Mouse (Mus musculus): ENCODE data around the gene Selenof. TPM values are rescaled to one million over a fixed set of nuclear protein-coding genes. Genes with fewer than 3 reads are reported as not detected.

Selenof gene
- polyA plus RNA-seq, 1 experiment from 2014 or later, result 526 TPM

DNA sequence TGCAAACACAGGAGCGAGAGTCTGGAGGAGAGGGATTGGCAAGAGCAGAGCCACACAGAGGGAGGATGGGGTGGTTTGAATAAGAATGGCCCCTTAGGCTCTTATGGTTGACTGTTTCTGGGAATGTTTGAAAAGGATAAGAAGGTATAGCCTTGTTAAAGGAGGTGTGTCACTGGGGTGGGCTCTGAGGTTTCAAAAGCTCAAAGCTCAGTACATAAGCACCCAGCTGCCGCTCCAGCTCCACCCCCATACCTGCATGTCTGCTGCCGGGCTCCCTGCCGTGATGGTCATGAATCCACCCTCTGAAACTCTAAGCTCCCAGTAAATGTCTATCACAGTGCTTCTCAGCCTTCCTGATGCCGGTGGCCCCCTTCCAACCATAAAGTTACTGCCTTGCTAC lies 40.7 kb downstream of the Selenof start:
- no peaks in the 10 kb centered on the region for H3K36me3 ChIP-seq

DNA sequence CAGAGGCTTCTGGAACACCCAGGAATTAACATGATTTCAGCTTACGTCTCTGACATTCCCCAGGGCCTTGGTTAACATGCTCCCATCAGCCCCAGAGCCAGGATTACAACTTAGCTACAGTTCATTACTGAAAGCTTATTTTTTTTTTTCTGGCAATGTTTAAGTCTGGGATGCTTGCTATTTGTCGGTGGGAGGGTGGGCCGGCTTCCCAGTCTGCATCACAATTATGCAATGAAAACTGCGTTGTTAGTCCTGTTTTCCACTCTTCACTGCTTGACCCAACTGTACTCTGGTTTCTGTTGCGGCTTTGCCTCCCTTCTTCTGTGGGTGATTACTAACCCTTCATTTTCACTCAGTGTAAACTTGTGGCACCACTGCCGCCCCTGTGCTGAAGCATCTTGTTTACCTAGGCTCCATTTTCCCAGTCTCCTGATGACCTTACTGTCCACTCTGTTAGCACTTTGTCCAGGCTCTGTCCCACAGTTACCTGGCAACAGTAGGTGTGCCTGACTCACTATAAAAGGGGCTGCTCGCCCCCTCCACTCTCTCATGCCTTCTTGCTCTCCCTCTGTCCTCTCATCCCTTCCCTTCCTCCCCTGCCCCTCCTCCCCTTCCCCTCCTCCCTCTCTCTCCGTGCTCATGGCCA lies 41.6 kb downstream of the Selenof start:
- Histone ChIP-seq H3K4me3 (no peak overlapping the region), H3K27me3 (ENCODE audit: low read depth, poor library complexity, severe bottlenecking) (no peaks in the 10 kb centered on the region), H3K9me3 (replicated peaks) (0 out of 2 replicates have a peak, but pooled peaks cover 3% of the 10 kb centered on the region), H3K4me1 (peaks cover 28% of the 10 kb centered on the region), H3K36me3 (no peaks in the 10 kb centered on the region), H3K27ac (replicated peaks) (no peak overlapping the region; the same call in 1 of the 2 replicates)
- DNase-seq (ENCODE audit: low spot score), result no peak
- 65% methylated on average over 8 of the region's 8 CpGs for WGBS

More for the DNA sequence above, 40.7 kb downstream of the Selenof start:
- H3K9me3 ChIP-seq (replicated peaks), result 0 out of 2 replicates have a peak, but pooled peaks cover 3% of the 10 kb centered on the region
- 44% methylated on average over 5 of the region's 5 CpGs for WGBS
- H3K4me3 ChIP-seq, result no peak overlapping the region
- peaks cover 22% of the 10 kb centered on the region for H3K4me1 ChIP-seq
- no peak for DNase-seq (ENCODE audit: low spot score)
- H3K27ac ChIP-seq (replicated peaks), result no peak overlapping the region
- H3K27me3 ChIP-seq (ENCODE audit: low read depth, poor library complexity, severe bottlenecking), result no peaks in the 10 kb centered on the region

DNA sequence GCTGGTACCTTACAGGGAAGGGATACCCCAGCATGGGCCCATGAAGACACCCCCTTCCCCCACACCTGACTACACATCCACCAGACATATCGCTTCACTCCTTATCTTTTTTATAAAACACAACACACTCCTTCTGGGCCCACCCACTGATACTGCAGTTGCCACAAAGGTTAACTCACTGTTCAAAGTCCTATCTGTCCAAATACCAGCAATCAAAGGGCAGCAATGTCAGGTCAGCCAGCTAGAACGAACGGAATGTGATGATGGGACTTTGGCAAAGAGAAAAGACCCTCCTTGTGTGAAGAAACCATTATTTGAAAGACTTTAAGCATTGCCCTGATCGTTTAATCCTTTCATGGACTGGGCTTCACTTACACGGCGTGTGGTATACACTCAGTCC lies 42.3 kb downstream of the Selenof start:
- WGBS, result 81% methylated on average over 6 of the region's 6 CpGs

DNA sequence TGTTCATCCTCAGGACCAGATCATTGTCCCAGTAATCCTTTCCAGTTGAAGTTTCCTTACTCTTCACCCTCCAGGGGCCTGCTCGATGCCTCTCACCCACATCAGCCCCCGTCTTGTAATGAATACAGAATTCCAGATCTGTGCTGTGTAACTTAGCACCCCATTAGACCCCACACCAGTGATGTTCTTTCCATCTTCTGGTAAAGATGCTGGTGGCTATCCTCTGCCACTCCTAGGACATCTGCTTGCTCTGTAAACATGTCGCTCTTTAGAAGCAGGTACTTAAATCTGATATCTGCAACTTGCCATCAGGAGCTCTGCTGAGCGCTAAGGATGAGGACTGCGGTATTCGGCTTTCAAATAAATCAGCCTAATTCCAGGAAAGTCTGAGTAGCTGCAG lies 44.2 kb downstream of the Selenof start:
- no peaks in the 10 kb centered on the region for H3K36me3 ChIP-seq
- no peak for DNase-seq (ENCODE audit: low spot score)
- H3K27ac ChIP-seq (replicated peaks), result no peak overlapping the region
- H3K4me3 ChIP-seq, result no peak overlapping the region
- WGBS, result 88% methylated on average over 6 of the region's 6 CpGs
- H3K4me1 ChIP-seq, result peaks cover 33% of the 10 kb centered on the region
- 0 out of 2 replicates have a peak, but pooled peaks cover 3% of the 10 kb centered on the region for H3K9me3 ChIP-seq (replicated peaks)
- no peaks in the 10 kb centered on the region for H3K27me3 ChIP-seq (ENCODE audit: low read depth, poor library complexity, severe bottlenecking)

More for the DNA sequence above, 42.3 kb downstream of the Selenof start:
- Histone ChIP-seq H3K27me3 (ENCODE audit: low read depth, poor library complexity, severe bottlenecking) (no peaks in the 10 kb centered on the region), H3K4me1 (peaks cover 33% of the 10 kb centered on the region), H3K36me3 (no peaks in the 10 kb centered on the region), H3K27ac (replicated peaks) (no peak overlapping the region; the same call in 1 of the 2 replicates), H3K9me3 (replicated peaks) (0 out of 2 replicates have a peak, but pooled peaks cover 3% of the 10 kb centered on the region), H3K4me3 (no peak overlapping the region)
- no peak for DNase-seq (ENCODE audit: low spot score)

DNA sequence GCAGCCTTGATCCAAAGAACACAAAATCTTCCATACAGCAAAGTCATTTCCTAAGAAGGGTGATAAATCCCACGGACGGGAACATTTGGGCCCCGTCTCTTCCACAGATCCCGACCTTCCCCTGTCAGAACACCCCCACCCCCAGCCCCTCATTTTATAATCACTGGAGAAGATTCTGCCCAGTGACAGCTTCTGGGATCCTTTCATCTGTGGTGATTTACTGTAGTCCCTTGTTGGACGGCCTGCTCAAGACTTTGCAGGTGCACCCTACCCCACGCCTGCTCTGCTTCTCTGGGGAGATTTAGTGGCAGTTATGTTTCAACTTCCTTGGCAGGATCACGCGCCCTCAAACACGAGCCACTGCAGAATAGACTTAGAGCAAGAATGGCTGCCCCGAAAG lies 44.6 kb downstream of the Selenof start:
- H3K36me3 ChIP-seq, result no peaks in the 10 kb centered on the region
- no peak overlapping the region for H3K4me3 ChIP-seq
- DNase-seq (ENCODE audit: low spot score), result no peak
- WGBS, result 92% methylated on average over 10 of the region's 10 CpGs
- H3K27me3 ChIP-seq (ENCODE audit: low read depth, poor library complexity, severe bottlenecking), result no peaks in the 10 kb centered on the region
- no peak overlapping the region for H3K27ac ChIP-seq (replicated peaks)
- H3K9me3 ChIP-seq (replicated peaks), result 0 out of 2 replicates have a peak, but pooled peaks cover 3% of the 10 kb centered on the region
- peaks cover 33% of the 10 kb centered on the region for H3K4me1 ChIP-seq

DNA sequence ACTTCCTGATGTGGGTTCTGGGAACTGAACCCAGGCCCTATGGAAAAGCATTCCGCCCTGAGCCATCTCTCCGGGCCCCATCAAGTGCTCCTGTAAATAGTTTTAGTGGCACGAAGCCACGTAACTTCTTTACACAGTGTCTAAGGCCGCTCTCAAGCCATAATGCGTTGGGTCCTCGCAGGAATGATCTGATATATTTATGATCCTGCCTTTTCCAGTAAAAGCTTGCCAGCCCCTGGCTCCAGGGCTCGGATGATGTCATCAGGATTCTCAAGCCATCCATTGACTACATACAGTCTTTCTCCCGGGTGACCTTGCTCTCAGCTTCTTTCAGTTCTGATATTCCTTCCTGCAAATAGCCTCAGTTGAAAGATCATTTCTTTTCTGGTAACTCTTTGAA lies 45.4 kb downstream of the Selenof start:
- peaks cover 32% of the 10 kb centered on the region for H3K4me1 ChIP-seq
- no peaks in the 10 kb centered on the region for H3K27me3 ChIP-seq (ENCODE audit: low read depth, poor library complexity, severe bottlenecking)
- DNase-seq (ENCODE audit: low spot score), result no peak
- no peak overlapping the region for H3K27ac ChIP-seq (replicated peaks)
- WGBS, result 94% methylated on average over 9 of the region's 9 CpGs
- no peaks in the 10 kb centered on the region for H3K36me3 ChIP-seq
- no peak overlapping the region for H3K4me3 ChIP-seq
- H3K9me3 ChIP-seq (replicated peaks), result 0 out of 2 replicates have a peak, but pooled peaks cover 3% of the 10 kb centered on the region

DNA sequence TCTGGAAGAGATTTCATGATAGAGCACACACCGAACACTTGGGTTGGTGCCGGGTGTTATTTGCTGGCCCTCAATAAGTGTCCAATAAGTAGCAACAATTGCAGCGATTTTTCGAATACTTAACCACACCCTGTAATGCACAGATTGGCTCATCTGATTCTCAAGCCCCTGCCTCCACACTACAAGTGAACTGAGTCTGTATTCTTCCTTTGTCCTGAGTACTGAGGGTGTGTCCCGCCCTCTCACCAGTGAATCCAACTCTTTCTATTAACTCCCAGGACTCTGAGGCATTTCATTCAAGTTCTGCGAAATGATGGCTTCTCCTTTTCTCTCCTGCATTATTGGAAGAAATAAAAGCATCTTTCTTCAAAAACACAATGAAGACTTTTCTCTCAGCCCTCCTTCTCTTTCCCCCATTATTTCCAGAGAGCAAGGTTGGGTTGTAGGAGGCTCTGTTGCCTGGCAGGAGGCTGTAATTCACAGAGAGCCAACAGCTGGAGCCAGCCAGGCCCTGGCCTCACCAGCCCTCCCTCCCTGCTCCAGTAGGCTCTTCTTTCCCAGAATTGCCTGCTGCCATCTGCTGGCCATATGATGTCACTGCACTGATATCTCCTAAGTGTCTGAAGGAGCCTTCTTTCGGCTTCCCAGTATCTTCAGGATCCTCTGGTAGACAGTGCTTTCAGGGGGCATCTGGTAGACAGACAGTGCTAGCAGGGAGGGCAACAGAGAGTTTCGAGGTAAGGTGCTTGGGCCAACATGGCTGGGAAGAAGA lies 46.7 kb downstream of the Selenof start:
- DNase-seq (ENCODE audit: low spot score), result peak; percentile 83
- no peaks in the 10 kb centered on the region for H3K27me3 ChIP-seq (ENCODE audit: low read depth, poor library complexity, severe bottlenecking)
- H3K4me1 ChIP-seq, result peaks cover 18% of the 10 kb centered on the region
- H3K4me3 ChIP-seq, result no peak overlapping the region
- 0 out of 2 replicates have a peak, but pooled peaks cover 3% of the 10 kb centered on the region for H3K9me3 ChIP-seq (replicated peaks)
- peak overlapping the region; percentile 52 for H3K27ac ChIP-seq (replicated peaks)
- 71% methylated on average over 8 of the region's 8 CpGs for WGBS
- H3K36me3 ChIP-seq, result no peaks in the 10 kb centered on the region

DNA sequence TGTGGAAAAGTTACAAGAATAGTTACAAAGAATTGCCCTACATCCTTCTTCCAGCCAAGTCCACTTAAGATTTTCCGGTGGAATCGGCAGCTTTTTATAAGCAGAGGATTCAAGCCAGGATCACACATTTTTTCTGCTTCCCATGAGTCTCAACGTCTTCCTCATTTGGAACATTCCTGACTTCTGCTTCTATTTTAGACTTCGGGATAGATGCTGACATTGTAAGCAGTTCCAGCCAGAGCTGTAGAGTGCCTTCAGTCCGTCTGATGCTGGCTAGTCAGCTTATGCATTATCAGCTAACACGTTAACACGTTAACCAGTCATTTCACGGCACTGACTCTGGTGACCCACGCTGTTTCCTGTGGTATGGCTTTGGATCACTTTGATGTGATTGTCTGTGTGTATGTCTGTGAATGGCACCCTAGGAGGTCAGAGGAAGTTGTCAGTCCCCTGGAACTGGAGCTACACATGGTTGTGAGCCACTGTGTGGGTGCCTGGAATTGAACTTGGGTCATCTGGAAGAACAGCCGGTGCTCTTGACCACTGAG lies 47.6 kb downstream of the Selenof start:
- Histone ChIP-seq H3K27ac (replicated peaks) (no peak overlapping the region), H3K36me3 (no peaks in the 10 kb centered on the region), H3K4me3 (no peak overlapping the region), H3K27me3 (ENCODE audit: low read depth, poor library complexity, severe bottlenecking) (no peaks in the 10 kb centered on the region), H3K4me1 (peaks cover 11% of the 10 kb centered on the region), H3K9me3 (replicated peaks) (0 out of 2 replicates have a peak, but pooled peaks cover 6% of the 10 kb centered on the region)
- no peak for DNase-seq (ENCODE audit: low spot score)
- WGBS, result 94% methylated on average over 10 of the region's 10 CpGs

DNA sequence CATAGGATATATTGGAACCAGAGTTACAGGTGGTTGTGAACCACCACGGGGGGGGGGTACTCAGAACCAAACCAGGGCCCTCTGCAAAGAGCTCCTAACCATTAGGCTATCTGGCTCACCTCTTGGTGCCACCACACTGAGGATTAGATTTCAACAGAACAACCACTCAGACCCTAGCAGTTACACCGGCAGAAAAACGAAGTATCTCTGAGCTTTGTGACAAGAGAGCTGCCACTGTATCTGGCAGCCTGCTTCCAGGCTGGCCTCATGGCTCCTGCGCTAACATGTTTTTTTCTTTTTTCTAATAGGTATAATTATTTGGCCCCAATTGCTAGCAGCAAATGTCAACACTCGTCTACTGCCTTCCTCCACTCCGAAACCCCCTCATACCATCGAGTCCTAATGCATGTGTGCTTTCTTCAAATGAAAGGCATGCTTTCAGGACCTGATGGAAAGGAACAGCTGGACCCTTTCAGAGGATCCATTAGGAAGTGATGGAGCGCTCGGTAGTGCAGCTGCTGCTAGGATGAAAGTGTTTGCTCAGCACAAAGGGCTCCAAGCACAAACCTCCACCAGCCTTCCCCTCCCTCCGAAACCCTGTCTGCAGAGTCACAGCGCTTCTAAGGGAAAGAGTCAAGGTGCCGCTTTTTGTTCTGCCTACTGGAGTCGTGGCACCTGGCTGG lies 53.0 kb downstream of the Selenof start:
- H3K9me3 ChIP-seq (replicated peaks), result 0 out of 2 replicates have a peak, but pooled peaks cover 6% of the 10 kb centered on the region
- no peaks in the 10 kb centered on the region for H3K4me1 ChIP-seq
- H3K27ac ChIP-seq (replicated peaks), result 0 out of 2 replicates have a peak overlapping the region, but pooled peaks have one; percentile 15
- 86% methylated on average over 13 of the region's 13 CpGs for WGBS
- no peaks in the 10 kb centered on the region for H3K36me3 ChIP-seq
- no peak for DNase-seq (ENCODE audit: low spot score)
- no peak overlapping the region for H3K4me3 ChIP-seq
- no peaks in the 10 kb centered on the region for H3K27me3 ChIP-seq (ENCODE audit: low read depth, poor library complexity, severe bottlenecking)

DNA sequence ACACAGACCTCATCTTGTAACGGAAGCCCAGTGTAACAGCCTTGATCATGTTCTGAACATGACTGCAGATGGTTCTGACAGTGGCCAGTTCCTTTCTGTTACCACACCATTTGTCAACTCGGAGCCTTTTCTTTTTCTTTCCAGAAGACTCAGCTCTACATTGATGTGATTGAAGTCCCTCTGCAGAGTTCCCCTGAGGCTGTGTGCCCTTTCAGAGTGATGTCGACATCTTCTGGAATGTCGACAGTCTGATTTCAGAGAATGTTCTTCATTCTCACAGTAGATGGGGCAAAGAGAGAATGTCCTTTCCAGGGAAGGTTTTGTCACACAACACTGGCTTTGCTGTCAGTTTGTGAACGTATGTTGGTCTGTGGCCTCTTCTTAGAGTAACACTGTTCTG lies 55.6 kb downstream of the Selenof start:
- Histone ChIP-seq H3K27me3 (ENCODE audit: low read depth, poor library complexity, severe bottlenecking) (no peaks in the 10 kb centered on the region), H3K4me1 (no peaks in the 10 kb centered on the region), H3K9me3 (replicated peaks) (0 out of 2 replicates have a peak, but pooled peaks cover 4% of the 10 kb centered on the region), H3K4me3 (no peak overlapping the region), H3K36me3 (no peaks in the 10 kb centered on the region), H3K27ac (replicated peaks) (no peak overlapping the region)
- 90% methylated on average over 5 of the region's 5 CpGs for WGBS
- no peak for DNase-seq (ENCODE audit: low spot score)

DNA sequence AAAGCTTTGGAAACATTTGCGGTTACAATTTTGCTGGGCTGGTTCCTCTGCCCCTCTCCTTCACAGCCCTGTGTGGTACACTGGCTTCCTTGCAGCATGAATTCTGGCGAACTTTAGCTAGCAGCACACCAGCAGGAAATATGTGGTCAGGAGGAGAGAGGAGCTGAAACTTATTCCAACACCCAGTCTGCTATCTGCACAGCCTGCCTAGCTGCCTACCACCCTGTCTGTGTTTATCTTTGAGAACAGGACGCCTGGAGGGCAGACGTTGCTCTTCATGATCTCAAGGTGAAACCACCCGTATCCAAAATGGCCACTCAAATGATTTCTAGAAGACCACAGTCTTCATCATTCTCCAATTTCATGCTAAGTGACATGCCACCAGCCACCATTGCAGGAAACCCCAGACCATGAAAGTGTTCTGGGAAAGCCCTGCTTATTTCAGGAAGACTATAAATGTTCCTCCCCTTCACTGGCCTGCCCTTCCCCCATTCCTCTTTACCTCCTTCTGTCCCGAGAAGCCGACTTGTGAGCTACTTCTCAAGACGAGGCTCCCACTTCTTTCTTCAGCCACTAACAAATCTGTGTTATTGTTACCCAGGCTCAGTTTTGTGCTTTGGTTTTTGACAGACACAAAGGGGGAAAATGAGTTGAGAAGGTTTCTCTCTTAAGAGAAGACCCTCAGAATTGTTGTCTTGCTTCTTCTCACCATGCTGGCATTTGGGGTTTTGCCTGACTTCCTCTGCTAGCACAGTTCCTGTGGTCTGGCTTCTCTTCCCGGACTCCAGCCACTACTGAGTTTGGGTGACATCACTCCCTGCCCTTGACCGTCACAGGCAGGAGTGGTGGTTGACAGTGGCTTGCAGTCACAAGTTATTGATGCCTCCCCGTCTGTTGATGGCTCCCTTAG lies 58.2 kb downstream of the Selenof start:
- H3K27ac ChIP-seq (replicated peaks), result no peak overlapping the region
- no peaks in the 10 kb centered on the region for H3K9me3 ChIP-seq (replicated peaks)
- DNase-seq (ENCODE audit: low spot score), result no peak
- H3K27me3 ChIP-seq (ENCODE audit: low read depth, poor library complexity, severe bottlenecking), result no peaks in the 10 kb centered on the region
- 84% methylated on average over 11 of the region's 11 CpGs for WGBS
- no peak overlapping the region for H3K4me3 ChIP-seq
- H3K4me1 ChIP-seq, result no peaks in the 10 kb centered on the region
- H3K36me3 ChIP-seq, result no peaks in the 10 kb centered on the region

DNA sequence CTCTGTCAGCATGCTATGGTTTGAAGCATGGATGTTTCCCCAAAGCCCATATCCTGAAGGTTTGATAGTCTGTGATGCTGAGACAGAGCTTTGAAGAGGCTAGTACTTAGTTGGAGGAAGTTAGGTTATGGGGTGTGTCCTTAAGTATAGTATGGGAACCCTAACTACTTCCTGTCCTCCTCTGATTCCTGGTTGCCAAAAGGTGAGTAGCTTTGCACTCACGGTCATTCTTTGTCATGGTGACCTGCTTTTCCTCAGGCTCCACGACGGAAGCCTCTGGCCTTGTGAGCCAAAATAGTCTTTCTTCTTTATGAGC lies 58.8 kb downstream of the Selenof start:
- 90% methylated on average over 3 of the region's 3 CpGs for WGBS
- DNase-seq (ENCODE audit: low spot score), result no peak
- H3K27me3 ChIP-seq (ENCODE audit: low read depth, poor library complexity, severe bottlenecking), result no peaks in the 10 kb centered on the region
- no peaks in the 10 kb centered on the region for H3K36me3 ChIP-seq
- no peak overlapping the region for H3K27ac ChIP-seq (replicated peaks)
- no peak overlapping the region for H3K4me3 ChIP-seq
- no peaks in the 10 kb centered on the region for H3K9me3 ChIP-seq (replicated peaks)
- H3K4me1 ChIP-seq, result no peaks in the 10 kb centered on the region

All from midbrain, embryonic 10.5 days (tissue).